Mouse (Mus musculus) mouse trophoblast stem cell (cell line): Measurements from ENCODE around the gene Gal3st1.
"Not testable (repeated sequence)": the region's sequence is repeated elsewhere in the genome, so short reads cannot be mapped to it uniquely, and the experiment has no call there.

Experiments used
- in situ Hi-C, 2 experiments: fragments of 300-500 bp; cut with MseI, MboI; formaldehyde crosslinking; loops; 2 replicates in 1 of 2; 3 replicates in 1 of 2; pipeline ENCODE4 v1.15.1; 2025

Gene Gal3st1

DNA sequence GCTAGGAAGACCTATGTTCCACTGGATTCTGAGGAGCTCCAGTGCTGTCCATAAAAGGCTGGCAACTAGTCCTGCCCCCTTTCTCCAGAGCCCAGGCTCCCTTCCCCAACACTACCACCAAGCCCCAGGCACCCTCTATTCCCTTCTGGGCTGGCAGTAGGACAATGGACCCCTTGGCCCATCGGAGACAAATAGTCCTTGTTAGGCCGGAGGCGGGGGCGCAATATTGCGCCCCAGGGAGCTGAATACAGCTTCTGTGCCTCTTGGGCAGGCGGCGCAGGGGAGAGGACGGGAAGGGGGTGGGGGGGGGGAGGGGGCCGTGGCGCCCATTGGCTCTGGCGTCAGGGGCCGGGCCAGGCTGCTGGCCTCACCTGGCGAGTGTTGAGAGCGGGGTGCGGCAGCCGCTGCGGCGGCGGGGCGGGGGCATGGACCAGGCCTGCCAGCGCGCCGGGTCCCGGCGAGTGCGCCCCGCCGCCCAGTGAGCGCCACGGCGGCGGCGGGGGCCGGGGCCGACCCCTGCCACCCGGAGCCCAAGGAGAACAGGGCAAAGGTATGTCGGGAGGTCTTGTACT is at the start of gene Gal3st1:
Gene Gal3st1 (plus strand): TSS at position 346 of the 572 bp plus-strand sequence.
- in situ Hi-C loops = no loop called here

- in situ Hi-C loops = no loop called here
These were observed 49.6 kb upstream of the Gal3st1 start for GRCm38 (mm10) chr11:3933756-3934285.

DNA sequence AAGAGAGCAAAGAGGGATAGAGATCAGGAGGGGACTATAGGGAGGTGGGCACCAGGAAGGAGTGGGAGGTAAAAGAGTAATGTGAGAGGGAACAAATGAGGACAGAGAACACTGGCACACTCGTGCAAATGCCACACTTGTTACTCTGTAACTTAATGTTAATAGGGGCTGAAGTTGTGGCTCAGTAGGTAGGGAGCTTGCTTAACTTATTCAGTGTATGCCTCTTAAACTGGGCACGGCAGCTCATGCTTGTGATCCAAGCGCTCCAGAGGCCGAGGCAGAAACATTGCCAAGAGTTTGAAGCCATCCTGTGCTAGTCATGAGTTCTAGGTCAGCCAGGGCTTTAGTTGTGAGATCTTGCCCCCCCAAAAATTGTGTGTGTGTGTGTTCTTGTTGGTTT is 48.3 kb upstream of the Gal3st1 start:
- in situ Hi-C loops = no loop called here

- in situ Hi-C loops = no loop called here
These were observed 47.1 kb upstream of the Gal3st1 start for GRCm38 (mm10) chr11:3936318-3936717.

DNA sequence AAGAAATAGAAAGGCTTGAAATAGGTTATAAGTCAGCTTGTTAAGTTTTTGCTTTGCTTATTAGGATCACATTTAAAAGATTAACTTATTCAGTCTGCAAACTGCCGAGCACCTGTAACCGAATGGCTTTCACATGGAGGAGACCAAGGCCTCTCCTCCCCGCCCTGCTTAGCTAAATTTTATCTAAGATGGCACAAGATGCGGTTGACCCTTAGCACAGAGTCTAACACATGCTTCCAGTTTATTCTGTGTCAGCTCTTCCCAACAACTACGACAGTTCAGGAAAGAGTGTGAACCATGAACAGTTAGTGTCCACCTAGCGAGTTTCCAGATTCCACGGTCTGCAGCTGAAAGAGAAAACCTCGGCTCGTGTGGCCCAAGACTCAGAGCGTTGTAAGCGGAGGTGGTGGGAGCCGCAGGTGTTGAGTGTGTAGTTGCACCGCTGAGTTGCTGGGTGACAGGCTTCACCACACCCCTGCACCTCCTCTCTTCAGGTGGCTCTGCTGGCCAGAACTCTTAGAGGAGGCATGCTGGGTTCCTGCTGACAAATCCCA is 46.0 kb upstream of the Gal3st1 start:
- in situ Hi-C loops = no loop called here

DNA sequence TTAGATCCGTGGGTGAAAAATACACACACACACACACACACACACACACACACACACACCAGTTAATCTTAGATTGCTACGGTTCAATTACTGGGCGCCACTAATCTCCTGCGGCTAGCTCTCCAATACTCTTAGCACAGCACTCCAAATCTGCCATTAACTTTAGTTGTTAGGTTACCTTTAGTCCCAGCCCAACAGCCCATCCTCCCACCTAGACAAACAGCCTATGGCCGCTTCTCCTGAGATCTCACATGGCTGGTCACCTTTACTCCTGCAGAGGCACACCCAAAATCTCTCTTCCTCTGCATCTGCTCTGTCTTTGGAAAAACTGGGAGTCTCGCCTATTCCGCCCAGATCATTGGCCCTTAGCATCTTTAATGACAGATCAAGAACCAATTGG is 42.1 kb upstream of the Gal3st1 start:
- in situ Hi-C loops = no loop called here

DNA sequence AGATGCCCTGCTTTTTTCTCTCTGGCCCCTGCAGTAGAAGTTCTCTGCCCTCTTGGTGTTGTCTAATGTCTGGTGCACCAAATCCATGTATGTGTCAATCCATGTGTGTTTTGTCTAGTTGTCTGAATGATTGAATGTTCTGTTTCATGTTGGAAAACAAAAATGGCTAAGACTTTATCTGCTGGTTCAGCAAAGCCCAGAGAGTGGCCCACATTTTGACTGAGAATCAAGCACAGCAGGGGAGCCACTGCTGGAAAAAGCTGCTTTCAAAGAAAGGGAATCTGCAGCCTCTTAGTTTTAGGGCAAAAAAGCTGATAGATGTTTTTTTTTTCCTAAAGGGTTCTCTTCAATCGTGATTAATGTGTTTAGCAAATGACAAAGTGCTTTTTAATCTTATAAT is 37.0 kb upstream of the Gal3st1 start:
- in situ Hi-C loops = no loop called here

DNA sequence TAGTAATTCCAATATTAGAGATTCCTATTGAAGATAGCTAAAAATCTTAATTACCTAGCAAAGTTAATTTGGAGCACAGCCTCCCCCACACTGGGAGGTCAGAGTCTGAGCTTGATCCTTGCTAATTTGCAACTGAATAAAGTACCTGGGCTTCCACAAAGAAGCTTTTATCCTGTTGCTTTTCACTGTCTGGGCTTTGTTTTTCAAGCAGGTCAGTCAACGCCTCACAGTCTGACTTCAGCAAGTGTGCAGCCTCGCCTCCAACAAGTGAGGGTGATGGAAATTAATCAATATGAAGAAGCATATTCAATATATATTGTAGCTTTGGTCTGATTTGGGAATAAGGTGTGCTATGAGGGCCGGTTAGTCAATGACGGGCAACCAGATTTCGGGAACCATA is 28.6 kb upstream of the Gal3st1 start:
- in situ Hi-C loops = not testable (repeated sequence)

DNA sequence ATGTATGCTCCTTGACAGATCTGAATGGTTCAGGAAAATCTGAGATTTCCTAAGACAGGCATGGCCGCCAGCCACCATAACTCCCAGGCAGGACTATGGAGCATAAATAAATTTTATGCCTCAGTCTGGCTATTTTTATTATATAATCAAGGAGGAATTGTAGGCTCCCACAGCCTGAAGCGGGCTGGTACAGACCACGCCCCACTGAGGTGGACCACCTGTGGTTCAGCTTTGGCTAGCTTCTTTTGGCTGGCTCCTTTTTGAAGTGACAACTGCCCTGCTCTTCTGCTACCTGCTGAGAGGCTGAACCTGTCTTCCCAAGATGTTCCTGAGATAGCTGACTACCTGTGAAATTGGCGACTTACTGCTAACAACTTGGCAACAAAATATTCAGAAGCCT is 28.1 kb upstream of the Gal3st1 start:
- in situ Hi-C loops = not testable (repeated sequence)

DNA sequence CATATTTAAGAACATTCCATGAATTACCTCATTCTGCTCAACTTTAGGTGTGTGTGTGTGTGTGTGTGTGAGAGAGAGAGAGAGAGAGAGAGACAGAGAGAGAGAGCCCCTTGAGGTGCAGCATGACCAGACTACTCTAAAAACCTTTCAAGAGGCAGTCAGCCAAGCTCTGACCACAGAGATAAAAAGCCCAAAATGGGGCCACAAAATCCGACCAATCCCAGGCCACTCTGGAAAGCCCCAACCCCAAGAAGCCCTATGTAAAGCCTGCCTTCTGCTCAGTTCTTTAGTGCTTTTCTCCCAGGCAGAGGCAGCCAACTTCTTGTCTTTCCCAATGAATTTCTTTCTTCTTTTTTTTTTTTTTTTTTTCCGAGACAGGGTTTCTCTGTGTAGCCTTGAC is 22.5 kb upstream of the Gal3st1 start:
- in situ Hi-C loops = no loop called here

DNA sequence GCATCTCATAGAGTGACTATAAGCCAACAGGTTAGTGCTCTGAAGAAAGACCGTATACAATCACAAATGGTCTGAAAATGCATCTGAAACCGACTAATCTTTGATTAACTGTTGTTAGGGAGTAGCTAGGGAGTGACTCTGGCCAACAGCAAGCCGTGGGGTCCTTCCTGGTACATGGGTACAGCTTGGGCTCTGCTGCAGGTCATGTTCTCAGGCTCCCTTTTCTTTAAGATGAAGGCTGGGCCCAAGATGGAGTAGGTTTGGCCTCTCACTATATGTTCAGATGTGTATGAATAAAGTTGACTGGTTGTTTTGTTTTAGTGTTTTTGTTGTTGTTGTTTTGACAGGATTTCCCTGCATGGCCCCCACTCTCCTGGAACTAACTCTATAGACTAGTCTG is 21.7 kb upstream of the Gal3st1 start:
- in situ Hi-C loops = no loop called here

GRCm38 (mm10) chr11:3963155-3963554 is 20.3 kb upstream of the Gal3st1 start:
- in situ Hi-C loops = no loop called here

DNA sequence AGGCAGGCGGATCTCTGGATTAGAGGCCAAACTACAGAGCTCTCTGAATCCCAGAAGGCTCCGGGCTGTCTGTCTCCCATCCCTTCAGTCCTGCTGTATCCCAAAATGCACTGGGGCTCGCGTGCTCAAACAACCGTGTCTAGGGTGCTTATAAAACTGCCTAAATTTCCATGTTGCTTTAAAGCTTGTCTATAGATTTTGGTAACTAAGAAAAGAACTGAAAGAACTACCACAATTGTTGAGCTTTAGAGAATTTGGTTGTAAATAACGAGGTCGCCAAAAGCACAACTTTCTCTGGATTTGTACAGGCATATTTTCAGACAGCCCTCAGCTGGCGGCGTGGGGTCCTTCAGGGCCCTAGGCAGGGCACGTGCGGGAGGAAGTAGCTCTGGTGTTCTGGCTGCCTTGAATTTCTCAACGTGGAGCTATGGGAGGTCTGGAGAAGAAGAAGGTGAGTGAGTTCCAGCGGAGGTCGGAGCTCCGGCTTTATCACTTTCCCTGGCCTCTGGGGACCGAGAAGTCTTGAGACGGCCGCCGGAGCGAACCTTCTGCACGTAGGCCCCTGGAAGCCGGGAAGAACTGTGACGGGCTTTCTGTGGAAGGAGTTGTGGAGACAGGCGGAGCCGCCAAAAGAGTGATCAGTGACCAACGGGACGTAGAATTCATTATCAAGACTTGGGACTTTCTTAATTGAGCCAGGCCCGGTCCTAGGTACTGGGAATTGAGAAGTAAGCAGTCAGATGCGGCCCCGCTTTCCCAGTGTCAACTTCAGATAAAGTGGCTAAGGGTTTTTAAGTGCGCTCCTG is 19.6 kb upstream of the Gal3st1 start, which contains the start of gene Pes1:
Gene Pes1 (plus strand): TSS at position 366 of the 806 bp plus-strand sequence.
- in situ Hi-C loops = no loop called here

GRCm38 (mm10) chr11:3964416-3965172 is 18.8 kb upstream of the Gal3st1 start:
- in situ Hi-C loops = no loop called here

DNA sequence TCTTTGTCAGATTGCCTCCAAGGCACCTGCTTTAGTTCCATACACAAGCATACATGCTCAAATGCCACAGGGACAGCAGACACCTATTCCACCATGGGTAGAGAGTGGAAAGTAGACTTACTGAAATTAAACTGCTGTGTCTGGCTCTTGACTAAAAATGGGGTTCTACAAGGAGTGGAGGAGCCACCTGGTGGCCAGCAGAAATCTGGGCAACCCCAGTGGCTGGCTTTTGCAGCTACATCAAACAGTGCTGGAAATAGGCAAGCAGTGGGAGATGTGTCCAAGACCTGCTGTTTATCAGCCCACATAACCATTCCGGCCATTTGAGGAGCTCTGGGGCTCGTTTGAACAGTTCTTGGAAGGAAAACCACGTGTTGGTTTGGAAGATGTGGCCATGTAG is 13.6 kb upstream of the Gal3st1 start:
- in situ Hi-C loops = no loop called here

- in situ Hi-C loops = no loop called here
These were observed 13.1 kb upstream of the Gal3st1 start for GRCm38 (mm10) chr11:3970361-3970760.

- in situ Hi-C loops = no loop called here
These were observed 10.4 kb upstream of the Gal3st1 start for GRCm38 (mm10) chr11:3973081-3973480.

DNA sequence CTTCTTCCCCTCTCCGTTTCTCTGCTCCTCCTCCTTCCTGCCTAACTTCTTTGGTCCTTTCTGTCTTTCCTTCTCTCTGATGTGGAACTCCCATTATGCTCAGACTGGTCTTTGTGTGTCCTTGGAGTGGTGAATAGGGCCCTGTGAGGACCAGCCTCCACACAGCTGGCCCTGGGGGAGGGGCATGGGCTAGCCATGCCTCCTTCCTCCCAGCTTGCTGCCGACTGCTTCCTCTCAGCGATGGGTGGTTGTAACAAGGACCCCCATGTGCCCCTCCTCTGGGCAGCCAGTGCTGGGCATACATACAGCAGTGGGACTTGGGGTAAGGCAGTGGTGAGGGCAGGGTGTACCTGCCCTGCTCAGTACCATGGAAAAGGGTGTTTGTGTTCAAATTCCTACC is 9.1 kb upstream of the Gal3st1 start:
- in situ Hi-C loops = no loop called here

DNA sequence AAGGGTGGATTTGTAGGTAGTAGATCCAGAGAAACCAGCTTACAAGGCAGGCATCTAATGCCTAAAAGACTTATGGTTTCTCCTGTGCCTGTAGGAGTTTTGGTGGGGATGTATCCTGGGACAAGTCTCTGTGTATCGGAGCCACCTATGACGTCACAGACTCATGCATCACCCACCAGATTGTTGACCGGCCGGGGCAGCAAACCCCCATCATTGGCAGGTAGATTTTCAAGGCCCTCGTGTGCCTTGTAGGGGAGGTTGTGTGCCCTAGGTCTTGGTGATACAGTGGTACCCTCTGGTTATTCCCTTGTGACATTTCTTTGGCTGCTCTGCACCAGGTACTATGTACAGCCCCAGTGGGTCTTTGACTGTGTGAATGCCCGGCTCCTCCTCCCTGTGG is 6.8 kb upstream of the Gal3st1 start, which contains the start of gene 4930556J24Rik:
Gene 4930556J24Rik (minus strand): TSS at position 101 of the 400 bp plus-strand sequence.
- in situ Hi-C loops = no loop called here

DNA sequence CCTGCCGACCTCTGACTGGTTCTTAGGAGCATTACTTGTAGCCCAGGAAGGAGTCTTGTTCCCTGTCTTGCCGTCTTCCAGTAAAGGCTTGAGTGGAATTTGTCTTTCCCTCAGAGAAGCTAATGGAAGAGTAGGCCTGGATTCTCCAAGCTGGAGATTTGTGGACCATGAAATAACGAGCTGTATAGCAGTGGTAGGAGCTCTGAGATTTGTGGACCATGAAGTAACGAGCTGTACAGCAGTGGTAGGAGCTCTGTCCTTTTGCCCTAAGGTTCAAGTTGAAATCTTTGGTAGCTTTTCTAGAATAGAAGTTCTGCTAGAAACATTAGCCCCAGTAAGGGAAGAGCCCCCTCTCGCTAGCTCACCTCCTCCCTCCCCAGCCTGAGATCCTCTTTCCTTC is 5.0 kb upstream of the Gal3st1 start:
- in situ Hi-C loops = no loop called here

DNA sequence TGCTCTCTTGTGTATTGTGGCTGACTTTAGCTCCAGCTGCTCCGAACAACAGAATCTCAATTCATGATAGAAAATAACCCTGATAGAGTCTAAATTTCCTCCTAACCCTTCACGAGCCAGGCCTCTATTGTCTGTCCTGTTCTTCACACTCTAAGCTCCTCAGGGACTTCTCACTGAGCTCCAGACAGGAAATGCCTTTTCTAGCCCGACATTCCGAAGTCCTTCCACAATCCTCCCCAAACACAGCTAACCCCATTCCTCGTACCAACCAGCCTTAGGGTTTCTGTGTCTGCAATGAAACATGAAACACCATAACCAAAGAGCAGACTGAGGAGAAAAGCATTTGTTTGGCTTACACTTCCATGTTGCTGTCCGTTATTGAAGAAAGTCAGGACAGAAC is 1.9 kb upstream of the Gal3st1 start:
- in situ Hi-C loops = no loop called here
